Mouse (Mus musculus) testis, adult 2 months (tissue): ENCODE data around the gene Sdf2.

Source experiments
- CTCF ChIP-seq: fragments of 200-500 bp; IDR thresholded peaks from 2 replicates; pipeline ENCODE4 v1.5.1; 2012; ENCODE audit warnings: low read depth, mild to moderate bottlenecking, inconsistent platforms, low read length, moderate library complexity; ENCODE audit not compliant: control insufficient read depth, insufficient read depth, insufficient replicate concordance
- POLR2A ChIP-seq: fragments of 200-500 bp; IDR thresholded peaks from 2 replicates; pipeline ENCODE4 v1.6.1; 2012; ENCODE audit warnings: low read depth, mild to moderate bottlenecking, inconsistent platforms, low read length, moderate library complexity; ENCODE audit not compliant: control insufficient read depth

- TF ChIP-seq POLR2A (no peak), CTCF (no peak)
Measured at GRCm38 (mm10) chr11:78294585-78294984, 49.0 kb downstream of the Sdf2 start.
